Mouse (Mus musculus): ENCODE data around the gene Birc7.

GRCm38 (mm10) chr2:180967010-180967763, 38.4 kb downstream of the Birc7 start, which contains the start of gene Arfgap1:
- TF ChIP-seq POLR2A (IDR thresholded peaks at IDR 0.05; ENCODE audit: insufficient read depth, low read depth, low read length) (peak; percentile 90), CTCF (IDR thresholded peaks at IDR 0.05) (0 out of 2 replicates have a peak, but pooled peaks have one; percentile 4)
